Mouse (Mus musculus): ENCODE measurements around the gene Nkx2-9. TPM values are rescaled to one million over a fixed set of nuclear protein-coding genes. Genes with fewer than 3 reads are reported as not detected.

The Nkx2-9 gene
- polyA plus RNA-seq, 1 experiment from 2014 or later: 3.0 TPM

DNA sequence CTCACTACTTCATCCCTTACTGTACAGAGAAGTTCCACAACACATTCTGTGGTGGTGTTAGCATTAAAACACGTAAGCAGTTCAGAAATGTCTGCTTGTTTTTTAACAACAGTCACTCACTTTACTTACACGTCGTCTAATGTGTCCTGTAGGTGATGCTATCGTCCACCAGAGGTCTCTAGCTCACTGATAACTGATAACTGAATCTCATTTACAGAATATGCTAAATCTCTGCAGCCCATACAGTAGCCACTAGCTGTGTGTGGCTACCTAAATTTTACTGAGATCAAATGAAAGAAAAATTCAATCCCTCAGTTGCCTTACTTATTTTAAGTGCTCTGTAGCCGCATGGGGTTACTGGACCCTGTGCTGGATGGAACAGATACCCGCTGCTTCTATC lies 25.3 kb downstream of the Nkx2-9 start:
- WGBS: 31% methylated on average over 6 of the region's 6 CpGs
- H3K9me3 ChIP-seq: no peaks in the 10 kb centered on the region
- DNase-seq (ENCODE audit: extremely low spot score, low spot score): no peak
- peaks cover 32% of the 10 kb centered on the region for H3K27me3 ChIP-seq (ENCODE audit: poor library complexity, severe bottlenecking)
- no peaks in the 10 kb centered on the region for H3K36me3 ChIP-seq (replicated peaks)
- no peak overlapping the region for H3K4me3 ChIP-seq
- no peaks in the 10 kb centered on the region for H3K4me1 ChIP-seq
- H3K27ac ChIP-seq: no peak overlapping the region

Other genes starting within 250 kb of the Nkx2-9 start
- 12.0 and 14.3 TPM in 2 replicates for gene Nkx2-1, start 76.4 kb downstream of the Nkx2-9 start, polyA plus RNA-seq (2016; fragmentation: Nextera tagmentation; extraction: Ambion mirVana)
- 1.3 and 1.4 TPM in 2 replicates for gene Pax9, start 78.5 kb upstream of the Nkx2-9 start, polyA plus RNA-seq (2016; fragmentation: Nextera tagmentation; extraction: Ambion mirVana)

Data from forebrain, embryonic 10.5 days (tissue).